Mouse (Mus musculus) intestine, embryonic 16.5 days (tissue): ENCODE data around the gene Ceacam15. TPM values are rescaled to one million over a fixed set of nuclear protein-coding genes. Genes with fewer than 3 reads are reported as not detected.
"Not testable (repeated sequence)": the region's sequence is repeated elsewhere in the genome, so short reads cannot be mapped to it uniquely, and the experiment has no call there.

Source experiments
- ATAC-seq: fragments of 200-750 bp; cut with Nextera tagmentation; 2 replicates; pipeline ENCODE4 v1.8.0; 2017; ENCODE audit warnings: moderate TSS enrichment, moderate library complexity
- H3K27ac ChIP-seq: fragments of 300-500 bp; sonication (generic); 2 replicates; pipeline ENCODE4 v1.5.1; 2014; ENCODE audit warnings: mild to moderate bottlenecking, low read length
- H3K27me3 ChIP-seq: fragments of 300-500 bp; sonication (generic); replicated peaks from 2 replicates; pipeline ENCODE4 v1.6.1; 2014; ENCODE audit warnings: low read length, control low read depth, mixed read lengths; ENCODE audit not compliant: control insufficient read depth, insufficient read depth
- H3K36me3 ChIP-seq: fragments of 300-500 bp; sonication (generic); 2 replicates; pipeline ENCODE4 v1.6.1; 2014; ENCODE audit warnings: low read length, control low read depth; ENCODE audit not compliant: control insufficient read depth, insufficient read depth
- H3K4me1 ChIP-seq: fragments of 300-500 bp; sonication (generic); 2 replicates; pipeline ENCODE4 v1.6.1; 2014; ENCODE audit warnings: low read length, control low read depth, mixed read lengths; ENCODE audit not compliant: control insufficient read depth, insufficient read depth
- H3K4me2 ChIP-seq: fragments of 300-500 bp; sonication (generic); 2 replicates; pipeline ENCODE4 v1.6.1; 2014; ENCODE audit warnings: low read depth, low read length, control low read depth
- H3K4me3 ChIP-seq: fragments of 300-500 bp; sonication (generic); 2 replicates; pipeline ENCODE4 v1.5.1; 2014; ENCODE audit warnings: mild to moderate bottlenecking, low read length
- H3K9ac ChIP-seq: fragments of 300-500 bp; sonication (generic); 2 replicates; pipeline ENCODE4 v1.6.1; 2014; ENCODE audit warnings: low read depth, low read length
- H3K9me3 ChIP-seq: fragments of 300-500 bp; sonication (generic); 2 replicates; pipeline ENCODE4 v1.6.1; 2016; ENCODE audit warnings: low read length, control low read depth; ENCODE audit not compliant: control insufficient read depth
- WGBS: fragments of 180-500 bp; shearing (Covaris S2); extraction: QIAGEN DNeasy Blood & Tissue Kit; methylation state at CpG from one replicate; pipeline ENCODE4 v1.1.7; 2014; 5-methylcytosine and 5-hydroxymethylcytosine counted together
- polyA plus RNA-seq: library from polyadenylated mRNA; unstranded; fragments of >200 nt; fragmentation: Nextera tagmentation; extraction: Ambion mirVana; gene quantifications from 2 replicates; pipeline ENCODE4 v1.2.1, GENCODE M21; 2015

Ceacam15 gene
- polyA plus RNA-seq, 1 experiment from 2014 or later: not detected

DNA sequence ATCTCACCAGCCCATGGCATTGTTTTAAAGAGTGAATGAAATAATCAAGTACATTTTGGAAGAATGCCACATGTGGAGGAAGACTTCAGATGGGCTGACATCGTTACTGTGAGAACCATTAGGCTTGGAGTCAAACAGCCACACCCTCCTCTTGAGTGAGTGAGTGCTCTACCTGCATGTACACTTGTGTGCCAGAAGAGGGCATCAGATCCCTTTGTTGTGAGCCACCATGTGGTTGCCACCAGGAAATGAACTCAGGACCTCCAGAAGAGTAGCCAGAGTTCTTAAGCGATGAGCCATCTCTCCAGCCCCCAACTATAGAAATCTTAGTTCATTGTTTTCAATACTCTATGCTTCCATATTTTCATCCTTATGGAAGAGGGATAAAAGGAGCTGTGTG lies 23.5 kb upstream of the Ceacam15 start:
- Histone ChIP-seq H3K4me3 (no peak overlapping the region), H3K27ac (no peak overlapping the region), H3K4me1 (no peaks in the 10 kb centered on the region), H3K9ac (no peak overlapping the region), H3K27me3 (no peaks in the 10 kb centered on the region), H3K36me3 (no peaks in the 10 kb centered on the region), H3K9me3 (no peaks in the 10 kb centered on the region), H3K4me2 (no peak overlapping the region)
- 36% methylated on average over 2 of the region's 2 CpGs for WGBS
- no peak for ATAC-seq

DNA sequence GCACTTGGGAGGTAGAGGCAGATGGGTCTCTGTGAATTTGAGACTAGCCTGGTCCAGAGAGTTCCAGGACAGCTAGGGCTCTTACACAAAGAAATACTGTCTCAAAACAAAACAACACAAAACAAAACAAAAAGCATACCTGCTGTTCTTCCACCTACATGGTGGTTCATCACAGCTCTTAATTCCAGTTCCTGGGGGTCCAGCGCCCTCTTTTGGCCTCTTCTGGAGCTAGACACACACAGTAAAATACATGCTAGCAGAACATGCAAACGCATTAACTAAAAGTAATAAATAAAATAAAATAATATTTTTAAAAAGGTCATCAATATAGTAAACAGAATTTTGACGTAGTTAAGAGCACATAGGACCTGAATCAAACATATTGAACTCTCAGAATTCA lies 19.5 kb upstream of the Ceacam15 start:
- H3K4me2 ChIP-seq: no peak overlapping the region
- WGBS: 36% methylated on average over 3 of the region's 3 CpGs
- no peak overlapping the region for H3K4me3 ChIP-seq
- H3K27ac ChIP-seq: no peak overlapping the region
- H3K4me1 ChIP-seq: no peaks in the 10 kb centered on the region
- no peaks in the 10 kb centered on the region for H3K27me3 ChIP-seq
- H3K9ac ChIP-seq: no peak overlapping the region
- H3K36me3 ChIP-seq: no peaks in the 10 kb centered on the region
- ATAC-seq: no peak
- no peaks in the 10 kb centered on the region for H3K9me3 ChIP-seq

DNA sequence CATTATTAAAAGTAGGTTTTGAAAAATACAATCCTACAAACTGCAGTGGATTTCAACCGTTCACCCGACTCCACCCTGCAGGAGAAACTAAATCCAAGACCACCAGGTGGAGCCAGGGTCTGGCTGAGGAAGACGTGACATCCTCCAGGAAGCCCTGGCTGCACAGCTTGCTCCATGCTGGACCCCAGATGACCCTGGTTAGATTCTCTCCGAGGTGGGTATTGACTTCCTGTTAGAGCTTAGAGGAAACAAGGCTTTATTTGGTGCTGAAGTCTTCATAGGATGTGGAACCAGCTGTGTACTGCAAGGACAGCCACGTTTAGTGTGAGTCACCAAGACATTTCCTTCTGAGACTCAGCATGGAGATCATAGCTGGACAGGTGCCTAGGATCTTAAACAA lies 13.7 kb upstream of the Ceacam15 start:
- Histone ChIP-seq H3K9ac (no peak overlapping the region), H3K27ac (no peak overlapping the region), H3K36me3 (no peaks in the 10 kb centered on the region), H3K27me3 (no peaks in the 10 kb centered on the region), H3K4me1 (no peaks in the 10 kb centered on the region), H3K9me3 (peaks cover 4% of the 10 kb centered on the region; the same call in 1 of the 2 replicates), H3K4me3 (no peak overlapping the region), H3K4me2 (no peak overlapping the region)
- WGBS: 68% methylated on average over 5 of the region's 5 CpGs
- no peak for ATAC-seq

DNA sequence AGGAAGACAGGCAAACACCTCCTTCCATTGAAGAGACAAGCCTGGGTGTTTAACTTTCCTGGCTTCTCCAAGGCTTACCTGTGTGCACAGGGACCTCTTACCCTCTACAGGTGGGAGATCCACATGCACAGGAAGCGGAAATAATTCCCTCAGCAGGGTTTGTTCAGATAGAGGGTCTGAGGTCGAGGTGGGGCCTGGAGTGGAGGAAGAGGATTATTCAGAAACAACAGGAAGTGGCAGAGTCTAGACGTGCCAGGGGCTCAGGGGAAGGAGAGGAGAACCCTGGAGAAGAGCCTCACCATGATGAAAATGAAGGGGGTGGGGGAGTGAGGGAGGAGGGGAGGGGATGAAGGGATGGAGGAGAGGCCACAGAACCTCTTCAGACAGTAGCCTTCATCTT lies 4.7 kb upstream of the Ceacam15 start:
- H3K4me3 ChIP-seq, H3K27ac ChIP-seq, H3K4me1 ChIP-seq, H3K27me3 ChIP-seq, H3K9ac ChIP-seq, H3K36me3 ChIP-seq, H3K9me3 ChIP-seq, ATAC-seq, H3K4me2 ChIP-seq: not testable (repeated sequence)
- 41% methylated on average over 3 of the region's 3 CpGs for WGBS

DNA sequence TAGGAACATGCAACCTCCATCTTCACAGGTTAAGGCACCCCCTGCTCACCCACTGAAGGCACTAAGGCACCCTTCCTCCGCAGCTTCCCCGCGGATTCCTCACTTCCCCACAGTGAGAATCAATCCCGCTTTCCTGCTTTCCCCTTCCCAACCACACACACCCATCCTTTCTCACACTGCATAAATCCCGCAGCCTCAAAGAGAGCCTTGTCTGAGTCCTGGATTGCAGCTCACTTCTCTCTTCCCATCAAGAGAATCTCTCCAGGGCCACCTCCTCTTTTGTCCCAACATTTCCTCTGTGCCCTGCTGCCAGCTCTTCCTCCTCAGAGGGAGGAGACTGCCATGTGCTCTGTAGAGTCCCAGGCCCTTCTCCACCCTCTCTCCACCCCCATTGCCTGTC lies 806 bp downstream of the Ceacam15 start:
- H3K27me3 ChIP-seq, H3K9ac ChIP-seq, ATAC-seq, H3K27ac ChIP-seq, H3K4me1 ChIP-seq, H3K4me3 ChIP-seq, H3K4me2 ChIP-seq, H3K36me3 ChIP-seq, H3K9me3 ChIP-seq: not testable (repeated sequence)
- 50% methylated on average over 5 of the region's 5 CpGs for WGBS

DNA sequence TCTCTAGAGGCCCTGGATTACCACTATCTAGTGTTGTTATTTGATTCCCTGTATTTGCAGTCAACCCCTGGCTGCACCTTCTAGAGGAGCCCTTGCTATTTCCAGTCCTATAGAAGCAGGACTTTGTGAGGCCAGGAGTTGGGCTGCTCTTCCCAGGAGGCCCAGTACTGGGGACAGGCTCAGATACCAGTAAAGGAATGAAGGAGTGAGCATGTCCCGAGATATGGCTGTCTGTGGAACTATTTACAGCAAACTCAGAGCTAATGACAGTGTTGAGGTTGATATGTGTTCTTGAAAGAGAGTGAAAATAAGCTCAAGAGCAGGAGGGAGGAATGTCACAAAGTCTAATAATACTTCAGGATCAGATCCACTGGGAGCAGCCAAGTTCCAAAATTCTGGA lies 1.7 kb downstream of the Ceacam15 start:
- H3K36me3 ChIP-seq: no peaks in the 10 kb centered on the region
- H3K4me1 ChIP-seq: no peaks in the 10 kb centered on the region
- no peaks in the 10 kb centered on the region for H3K27me3 ChIP-seq
- WGBS: 50% methylated on average over 1 of the region's 1 CpGs
- H3K4me2 ChIP-seq: no peak overlapping the region
- H3K27ac ChIP-seq: no peak overlapping the region
- ATAC-seq: no peak
- no peak overlapping the region for H3K4me3 ChIP-seq
- no peak overlapping the region for H3K9ac ChIP-seq
- no peaks in the 10 kb centered on the region for H3K9me3 ChIP-seq

DNA sequence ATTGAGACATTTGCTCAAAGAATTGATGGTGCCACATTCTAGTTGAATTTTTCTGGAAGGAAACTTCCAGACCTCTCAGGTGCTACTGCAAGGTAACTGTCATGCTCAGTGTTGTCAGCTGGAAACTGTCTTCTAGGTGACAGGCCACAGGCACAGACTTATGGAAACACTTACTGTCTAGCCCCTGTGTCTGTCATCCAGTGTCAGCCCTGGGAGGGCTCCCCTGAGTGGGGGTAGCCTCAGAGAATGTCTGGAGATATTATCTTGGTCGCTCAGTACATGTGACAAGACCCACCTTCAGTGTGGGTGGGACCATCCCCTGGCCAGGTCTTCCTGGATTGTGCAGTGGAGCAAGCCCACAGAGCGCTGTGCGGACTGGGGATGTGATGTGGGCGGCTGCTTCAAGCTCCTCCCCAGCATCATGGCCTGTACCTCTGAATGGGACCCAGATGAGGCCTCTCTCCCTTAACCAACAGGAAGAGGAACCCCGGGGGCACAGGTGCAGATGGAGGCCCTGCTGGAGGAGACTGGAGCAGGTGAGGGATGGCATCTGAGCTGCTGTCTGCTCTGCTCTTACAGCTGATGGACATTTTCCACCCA lies 7.1 kb downstream of the Ceacam15 start:
- not testable (repeated sequence) for ATAC-seq, H3K9me3 ChIP-seq, H3K9ac ChIP-seq, H3K4me3 ChIP-seq, H3K4me1 ChIP-seq, H3K4me2 ChIP-seq, H3K27ac ChIP-seq, H3K27me3 ChIP-seq, H3K36me3 ChIP-seq
- 86% methylated on average over 4 of the region's 5 CpGs for WGBS

DNA sequence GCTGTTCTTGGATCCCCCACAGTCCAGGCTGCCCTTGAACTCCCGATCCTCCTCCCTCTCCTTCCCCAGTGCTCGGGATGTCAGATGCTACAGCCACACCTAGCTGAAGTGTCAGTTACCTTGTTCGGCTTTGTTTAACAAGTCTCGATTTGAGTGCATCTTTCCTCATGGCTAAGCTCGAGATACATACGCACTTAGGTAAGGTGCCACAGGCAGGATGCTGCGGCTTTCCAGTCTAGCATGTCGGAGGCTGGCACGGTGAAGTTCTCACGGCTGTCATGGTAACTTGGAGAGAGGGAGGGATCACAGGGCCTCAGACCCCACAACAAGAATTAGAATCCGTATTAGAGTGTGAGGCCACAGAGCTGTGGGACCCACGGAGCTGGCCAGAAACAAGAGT lies 31.2 kb downstream of the Ceacam15 start:
- H3K4me2 ChIP-seq: no peak overlapping the region
- H3K9ac ChIP-seq: no peak overlapping the region
- H3K27me3 ChIP-seq: no peaks in the 10 kb centered on the region
- no peaks in the 10 kb centered on the region for H3K36me3 ChIP-seq
- WGBS: 78% methylated on average over 12 of the region's 12 CpGs
- H3K9me3 ChIP-seq: no peaks in the 10 kb centered on the region
- no peak for ATAC-seq
- H3K4me1 ChIP-seq: no peaks in the 10 kb centered on the region
- no peak overlapping the region for H3K4me3 ChIP-seq
- H3K27ac ChIP-seq: no peak overlapping the region

DNA sequence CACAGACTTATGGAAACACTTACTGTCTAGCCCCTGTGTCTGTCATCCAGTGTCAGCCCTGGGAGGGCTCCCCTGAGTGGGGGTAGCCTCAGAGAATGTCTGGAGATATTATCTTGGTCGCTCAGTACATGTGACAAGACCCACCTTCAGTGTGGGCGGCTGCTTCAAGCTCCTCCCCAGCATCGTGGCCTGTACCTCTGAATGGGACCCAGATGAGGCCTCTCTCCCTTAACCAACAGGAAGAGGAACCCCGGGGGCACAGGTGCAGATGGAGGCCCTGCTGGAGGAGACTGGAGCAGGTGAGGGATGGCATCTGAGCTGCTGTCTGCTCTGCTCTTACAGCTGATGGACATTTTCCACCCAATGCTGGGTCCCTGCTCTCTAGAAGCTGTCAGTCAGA lies 32.4 kb downstream of the Ceacam15 start:
- not testable (repeated sequence) for H3K4me3 ChIP-seq, H3K4me2 ChIP-seq, H3K27ac ChIP-seq, H3K27me3 ChIP-seq, H3K9ac ChIP-seq, H3K36me3 ChIP-seq, ATAC-seq, H3K4me1 ChIP-seq, H3K9me3 ChIP-seq
- 48% methylated on average over 3 of the region's 4 CpGs for WGBS

DNA sequence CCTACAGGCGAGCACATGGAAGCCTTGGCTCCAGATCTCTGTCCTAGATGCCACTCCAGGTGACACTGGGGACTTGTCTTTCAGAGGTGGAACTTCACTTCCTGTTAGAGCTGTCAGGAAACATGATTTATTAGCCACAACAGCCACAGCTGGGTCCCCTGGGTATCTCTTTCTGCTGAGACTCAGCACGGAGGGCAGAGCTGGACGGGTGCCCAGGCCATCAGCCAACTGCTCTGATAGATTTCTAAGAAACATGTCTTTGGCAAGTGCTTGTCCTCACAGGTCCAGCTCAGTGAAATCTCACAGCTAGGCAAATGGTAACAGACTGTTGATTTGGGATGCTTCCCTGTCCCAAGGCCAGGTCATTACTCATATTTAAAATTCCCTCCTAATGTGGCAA lies 36.5 kb downstream of the Ceacam15 start:
- H3K4me1 ChIP-seq: 0 out of 2 replicates have a peak, but pooled peaks cover under 1% of the 10 kb centered on the region
- no peak overlapping the region for H3K4me2 ChIP-seq
- no peak overlapping the region for H3K4me3 ChIP-seq
- ATAC-seq: no peak
- no peak overlapping the region for H3K27ac ChIP-seq
- H3K27me3 ChIP-seq: no peaks in the 10 kb centered on the region
- H3K9me3 ChIP-seq: no peaks in the 10 kb centered on the region
- no peak overlapping the region for H3K9ac ChIP-seq
- WGBS: 56% methylated on average over 3 of the region's 3 CpGs
- no peaks in the 10 kb centered on the region for H3K36me3 ChIP-seq
